Mouse (Mus musculus) limb, embryonic 13.5 days (tissue): ENCODE data around the gene Scly. TPM values are rescaled to one million over a fixed set of nuclear protein-coding genes. Genes with fewer than 3 reads are reported as not detected.

ENCODE experiments used
- ATAC-seq: fragments of 200-750 bp; cut with Nextera tagmentation; 2 replicates; pipeline ENCODE4 v1.8.0; 2017; ENCODE audit warnings: low read depth, moderate number of reproducible peaks, moderate TSS enrichment; ENCODE audit not compliant: low FRiP score
- H3K27ac ChIP-seq: fragments of 300-500 bp; sonication (generic); 2 replicates; pipeline ENCODE4 v1.5.1; 2015; ENCODE audit warnings: inconsistent platforms, mild to moderate bottlenecking, moderate library complexity
- H3K27me3 ChIP-seq: fragments of 300-500 bp; sonication (generic); 2 replicates; pipeline ENCODE4 v1.6.1; 2015; ENCODE audit warnings: mild to moderate bottlenecking, inconsistent platforms
- H3K36me3 ChIP-seq: fragments of 300-500 bp; sonication (generic); 2 replicates; pipeline ENCODE4 v1.6.1; 2015; ENCODE audit warnings: inconsistent platforms, mild to moderate bottlenecking, moderate library complexity
- H3K4me1 ChIP-seq: fragments of 300-500 bp; sonication (generic); 2 replicates; pipeline ENCODE4 v1.6.1; 2015; ENCODE audit warnings: inconsistent platforms
- H3K4me2 ChIP-seq: fragments of 300-500 bp; sonication (generic); replicated peaks from 2 replicates; pipeline ENCODE4 v1.6.1; 2015; ENCODE audit warnings: inconsistent platforms, mild to moderate bottlenecking, moderate library complexity
- H3K4me3 ChIP-seq: fragments of 300-500 bp; sonication (generic); 2 replicates; pipeline ENCODE4 v1.5.1; 2015; ENCODE audit warnings: moderate library complexity, mild to moderate bottlenecking, inconsistent platforms
- H3K9ac ChIP-seq: fragments of 300-500 bp; sonication (generic); 2 replicates; pipeline ENCODE4 v1.6.1; 2015; ENCODE audit warnings: mild to moderate bottlenecking, inconsistent platforms
- H3K9me3 ChIP-seq: fragments of 300-500 bp; sonication (generic); 2 replicates; pipeline ENCODE4 v1.6.1; 2016; ENCODE audit warnings: inconsistent platforms
- WGBS: fragments of 180-500 bp; shearing (Covaris S2); methylation state at CpG from one replicate; pipeline ENCODE4 v1.1.7; 2015; 5-methylcytosine and 5-hydroxymethylcytosine counted together
- polyA plus RNA-seq: library from polyadenylated mRNA; unstranded; fragments of >200 nt; fragmentation: Nextera tagmentation; extraction: Ambion mirVana; gene quantifications from 2 replicates; pipeline ENCODE4 v1.2.1, GENCODE M21; 2015

The Scly gene
- polyA plus RNA-seq, 1 experiment from 2014 or later: 14.0 TPM

DNA sequence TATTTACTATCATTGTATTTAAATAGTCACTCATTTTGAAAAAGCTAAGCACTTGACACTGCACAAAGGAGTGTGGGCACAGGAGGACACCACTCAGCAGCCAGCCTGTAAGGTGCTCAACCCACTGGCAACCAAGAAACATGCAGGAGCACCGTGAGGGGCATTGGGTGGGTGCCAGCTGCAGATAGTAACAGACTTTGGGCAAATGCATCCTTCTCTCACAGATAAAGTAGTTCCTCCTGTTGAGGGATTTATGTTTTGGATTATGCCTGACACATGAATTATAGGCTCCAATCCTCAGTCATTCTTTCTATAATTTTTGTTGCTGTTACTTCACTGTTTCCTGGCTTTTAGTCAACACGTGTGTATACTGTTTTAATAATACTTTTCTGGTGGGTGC lies 20.7 kb upstream of the Scly start:
- peaks cover 72% of the 10 kb centered on the region for H3K36me3 ChIP-seq
- no peaks in the 10 kb centered on the region for H3K27me3 ChIP-seq
- WGBS: 85% methylated on average over 2 of the region's 2 CpGs
- no peaks in the 10 kb centered on the region for H3K9me3 ChIP-seq
- no peak overlapping the region for H3K4me2 ChIP-seq
- H3K4me3 ChIP-seq: no peak overlapping the region
- H3K4me1 ChIP-seq: no peaks in the 10 kb centered on the region
- no peak overlapping the region for H3K27ac ChIP-seq
- H3K9ac ChIP-seq: no peak overlapping the region
- no peak for ATAC-seq

- 96% methylated on average over 3 of the region's 3 CpGs for WGBS
- H3K4me3 ChIP-seq: no peak overlapping the region
- no peak overlapping the region for H3K4me2 ChIP-seq
- no peaks in the 10 kb centered on the region for H3K4me1 ChIP-seq
- no peak for ATAC-seq
- H3K27ac ChIP-seq: no peak overlapping the region
- no peaks in the 10 kb centered on the region for H3K9me3 ChIP-seq
- H3K9ac ChIP-seq: no peak overlapping the region
- H3K27me3 ChIP-seq: no peaks in the 10 kb centered on the region
- peaks cover 75% of the 10 kb centered on the region for H3K36me3 ChIP-seq
Observed at GRCm38 (mm10) chr1:91278410-91279119, 19.6 kb upstream of the Scly start.

- no peak overlapping the region for H3K4me2 ChIP-seq
- ATAC-seq: no peak
- H3K9ac ChIP-seq: no peak overlapping the region
- H3K9me3 ChIP-seq: no peaks in the 10 kb centered on the region
- peaks cover 78% of the 10 kb centered on the region for H3K36me3 ChIP-seq
- 80% methylated on average over 1 of the region's 1 CpGs for WGBS
- no peak overlapping the region for H3K4me3 ChIP-seq
- no peak overlapping the region for H3K27ac ChIP-seq
- H3K27me3 ChIP-seq: no peaks in the 10 kb centered on the region
- H3K4me1 ChIP-seq: no peaks in the 10 kb centered on the region
Observed at GRCm38 (mm10) chr1:91279126-91279525, 19.0 kb upstream of the Scly start.

- Histone ChIP-seq H3K4me2 (no peak overlapping the region), H3K9me3 (no peaks in the 10 kb centered on the region), H3K27me3 (no peaks in the 10 kb centered on the region), H3K9ac (no peak overlapping the region), H3K27ac (no peak overlapping the region), H3K4me3 (no peak overlapping the region), H3K4me1 (no peaks in the 10 kb centered on the region), H3K36me3 (peaks cover 83% of the 10 kb centered on the region)
- no peak for ATAC-seq
- WGBS: 97% methylated on average over 1 of the region's 1 CpGs
Observed at GRCm38 (mm10) chr1:91282582-91282981, 15.6 kb upstream of the Scly start.

DNA sequence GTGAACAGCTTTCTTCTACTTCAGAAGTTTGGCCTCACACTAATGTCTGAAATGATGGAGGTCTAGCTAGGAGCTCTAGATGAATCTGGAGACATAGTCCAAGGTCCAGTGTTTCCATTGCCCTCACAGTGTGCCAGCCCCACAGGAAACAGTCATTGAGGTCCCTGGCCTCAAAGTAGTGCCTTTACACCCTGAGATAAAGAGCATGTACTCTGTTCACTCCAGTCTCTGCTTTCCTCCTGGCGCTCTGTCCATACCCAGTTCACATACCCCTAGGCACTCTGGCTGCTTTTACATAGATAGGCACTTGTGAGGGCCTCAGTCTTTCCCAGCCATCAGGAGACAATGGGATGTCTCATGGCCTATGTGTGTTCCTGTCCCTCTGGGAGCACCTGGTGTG lies 8.8 kb upstream of the Scly start:
- H3K27me3 ChIP-seq: no peaks in the 10 kb centered on the region
- no peaks in the 10 kb centered on the region for H3K4me1 ChIP-seq
- no peak overlapping the region for H3K4me2 ChIP-seq
- no peak overlapping the region for H3K4me3 ChIP-seq
- peaks cover 59% of the 10 kb centered on the region for H3K36me3 ChIP-seq
- no peak overlapping the region for H3K9ac ChIP-seq
- 88% methylated on average over 1 of the region's 1 CpGs for WGBS
- H3K27ac ChIP-seq: no peak overlapping the region
- H3K9me3 ChIP-seq: no peaks in the 10 kb centered on the region
- no peak for ATAC-seq

DNA sequence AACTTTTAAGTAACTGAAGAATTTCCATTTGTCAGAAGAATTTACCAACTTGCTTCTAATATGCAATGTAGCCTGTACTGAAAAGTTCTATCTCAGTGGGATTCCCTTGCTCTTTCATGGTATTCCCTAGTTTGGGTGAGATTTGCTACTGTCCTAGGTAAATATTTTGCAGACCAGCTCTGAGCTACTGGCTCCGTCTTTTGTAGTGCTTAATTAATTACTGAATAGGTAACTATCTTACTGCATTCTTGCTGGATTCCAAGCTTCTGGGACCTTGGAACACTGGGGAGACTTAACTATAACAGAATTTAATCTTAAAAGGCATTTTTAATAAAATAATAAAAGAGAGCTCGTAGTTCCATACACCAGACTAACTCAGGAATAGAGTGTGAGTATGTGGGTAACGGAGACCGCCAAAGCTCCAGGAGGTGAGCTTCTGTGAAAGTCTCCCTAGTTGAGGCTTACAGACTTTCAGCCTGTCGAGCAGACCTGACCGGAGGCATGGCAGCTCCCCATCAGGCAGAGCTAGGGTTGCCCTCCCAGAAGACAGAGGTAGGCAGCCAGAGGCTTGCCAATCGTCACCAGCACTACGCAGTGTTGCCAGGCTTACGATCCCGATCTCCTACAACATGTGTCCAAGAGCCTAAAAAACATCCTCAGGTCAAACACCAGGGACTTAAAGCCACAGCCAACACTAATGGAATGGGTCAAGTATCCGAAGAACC lies 5.9 kb upstream of the Scly start:
- 91% methylated on average over 11 of the region's 11 CpGs for WGBS
- no peak for ATAC-seq

GRCm38 (mm10) chr1:91295544-91295943 lies 2.6 kb upstream of the Scly start:
- Histone ChIP-seq H3K9me3 (no peaks in the 10 kb centered on the region), H3K4me2 (no peak overlapping the region), H3K36me3 (peaks cover 21% of the 10 kb centered on the region), H3K27ac (no peak overlapping the region), H3K27me3 (no peaks in the 10 kb centered on the region), H3K4me1 (peaks cover 10% of the 10 kb centered on the region), H3K9ac (no peak overlapping the region), H3K4me3 (no peak overlapping the region)
- no peak for ATAC-seq
- WGBS: 92% methylated on average over 6 of the region's 6 CpGs

More for the DNA sequence above, 5.9 kb upstream of the Scly start:
- H3K27ac ChIP-seq: no peak overlapping the region
- H3K4me1 ChIP-seq: no peaks in the 10 kb centered on the region
- H3K36me3 ChIP-seq: peaks cover 41% of the 10 kb centered on the region
- H3K4me3 ChIP-seq: no peak overlapping the region
- no peaks in the 10 kb centered on the region for H3K9me3 ChIP-seq
- no peak overlapping the region for H3K9ac ChIP-seq
- H3K27me3 ChIP-seq: no peaks in the 10 kb centered on the region
- no peak overlapping the region for H3K4me2 ChIP-seq

- Histone ChIP-seq H3K4me3 (peak overlapping the region; percentile 62), H3K27ac (no peak overlapping the region), H3K9me3 (no peaks in the 10 kb centered on the region), H3K4me2 (peak overlapping the region; percentile 78), H3K36me3 (peaks cover 14% of the 10 kb centered on the region; the same call in 1 of the 2 replicates), H3K27me3 (no peaks in the 10 kb centered on the region), H3K9ac (peak overlapping the region; percentile 57; the same call in 1 of the 2 replicates), H3K4me1 (peaks cover 10% of the 10 kb centered on the region)
- 82% methylated on average over 13 of the region's 13 CpGs for WGBS
- ATAC-seq: no peak
Observed at GRCm38 (mm10) chr1:91299026-91299706, 1.0 kb downstream of the Scly start.

DNA sequence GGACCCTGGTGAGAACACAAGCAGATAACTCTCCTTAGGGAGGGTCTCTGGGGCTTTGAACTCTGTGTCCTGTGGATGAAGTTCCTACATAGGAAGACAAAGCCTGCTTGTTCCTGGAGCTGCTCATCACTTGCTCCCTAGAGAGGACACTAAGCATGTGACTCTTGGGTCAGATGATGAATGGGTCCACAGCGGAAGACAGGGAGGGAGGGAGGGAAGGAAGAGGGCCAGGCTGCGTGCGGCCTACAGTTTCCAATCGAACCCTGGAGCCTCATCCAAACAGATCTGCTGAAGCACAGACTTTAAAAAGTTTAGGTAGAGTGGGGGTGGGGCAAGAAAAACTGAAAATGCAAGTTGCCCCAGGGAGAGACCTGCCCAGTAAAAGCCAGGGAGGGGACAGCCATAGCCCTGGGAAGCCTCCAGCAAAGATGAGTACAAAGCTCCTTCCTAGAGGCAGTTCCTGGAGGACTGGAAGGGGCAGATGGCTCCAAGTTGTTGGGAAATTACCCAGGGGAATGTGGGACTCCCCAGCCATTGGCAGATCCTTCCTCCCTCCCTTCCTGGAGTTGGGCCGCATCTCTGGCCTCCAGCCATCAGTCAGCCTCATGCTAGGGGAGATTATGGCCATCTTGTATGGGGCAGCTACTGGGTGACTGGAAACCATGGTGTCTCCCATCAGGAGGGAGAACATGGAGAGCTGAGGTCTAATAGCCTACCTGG lies 1.7 kb downstream of the Scly start:
- Histone ChIP-seq H3K4me2 (0 out of 2 replicates have a peak overlapping the region, but pooled peaks have one; percentile 78), H3K36me3 (peaks cover 10% of the 10 kb centered on the region; the same call in 1 of the 2 replicates), H3K4me3 (no peak overlapping the region), H3K4me1 (peaks cover 10% of the 10 kb centered on the region), H3K9ac (no peak overlapping the region), H3K27ac (no peak overlapping the region), H3K9me3 (no peaks in the 10 kb centered on the region), H3K27me3 (no peaks in the 10 kb centered on the region)
- WGBS: 91% methylated on average over 5 of the region's 5 CpGs
- no peak for ATAC-seq

- Histone ChIP-seq H3K4me1 (peaks cover 10% of the 10 kb centered on the region), H3K4me2 (no peak overlapping the region), H3K27ac (no peak overlapping the region), H3K9me3 (no peaks in the 10 kb centered on the region), H3K9ac (no peak overlapping the region), H3K36me3 (peaks cover 19% of the 10 kb centered on the region), H3K27me3 (no peaks in the 10 kb centered on the region), H3K4me3 (no peak overlapping the region)
- no peak for ATAC-seq
- WGBS: 79% methylated on average over 3 of the region's 3 CpGs
Observed at GRCm38 (mm10) chr1:91301206-91301920, 3.2 kb downstream of the Scly start.

DNA sequence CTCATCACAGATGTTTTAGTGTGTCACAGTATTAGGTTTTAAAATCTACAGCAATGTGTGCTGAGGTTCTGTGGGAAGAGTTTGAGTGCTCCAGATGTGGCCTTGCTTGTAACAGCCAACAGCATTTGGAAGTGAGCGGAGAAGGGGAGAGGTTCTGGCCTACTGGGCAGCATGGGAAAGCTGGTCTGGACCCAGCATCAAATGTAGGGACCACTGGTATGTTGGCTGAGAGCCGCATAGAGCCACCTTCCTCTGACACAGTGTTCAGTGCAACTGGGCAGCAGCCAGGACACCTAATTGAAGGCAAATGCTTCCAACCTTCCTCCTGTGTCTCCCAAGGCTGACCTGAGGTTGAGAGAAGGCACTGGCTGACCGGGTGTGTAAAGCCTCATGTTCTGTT lies 3.9 kb downstream of the Scly start:
- WGBS: 85% methylated on average over 3 of the region's 3 CpGs

More for the DNA sequence above, 3.9 kb downstream of the Scly start:
- ATAC-seq: no peak
- H3K27me3 ChIP-seq: no peaks in the 10 kb centered on the region
- no peak overlapping the region for H3K4me3 ChIP-seq
- no peak overlapping the region for H3K4me2 ChIP-seq
- no peaks in the 10 kb centered on the region for H3K9me3 ChIP-seq
- no peak overlapping the region for H3K27ac ChIP-seq
- H3K4me1 ChIP-seq: peaks cover 10% of the 10 kb centered on the region
- H3K9ac ChIP-seq: no peak overlapping the region
- peaks cover 22% of the 10 kb centered on the region for H3K36me3 ChIP-seq
